Mouse (Mus musculus) embryonic fibroblast, embryonic 13.5 days (primary cell): Measurements from ENCODE around the gene D2hgdh.
"Not testable (repeated sequence)": the region's sequence is repeated elsewhere in the genome, so short reads cannot be mapped to it uniquely, and the experiment has no call there.

Source experiments
- CTCF ChIP-seq: IDR thresholded peaks from 2 replicates; pipeline ENCODE4 v1.5.1; 2011; ENCODE audit warnings: mild to moderate bottlenecking, control low read depth, low read length, moderate library complexity, borderline replicate concordance; ENCODE audit not compliant: insufficient read depth
- POLR2A ChIP-seq: IDR thresholded peaks from 2 replicates; pipeline ENCODE4 v1.6.1; 2011; ENCODE audit warnings: low read depth, mild to moderate bottlenecking, control low read depth, low read length, moderate library complexity

- not testable (repeated sequence) for TF ChIP-seq CTCF, POLR2A
These were observed 13.9 kb downstream of the D2hgdh start for GRCm38 (mm10) chr1:93838569-93838968.
